Mouse (Mus musculus): ENCODE results near the gene Ift80.

GRCm38 (mm10) chr3:69047684-69048083 lies 43.3 kb upstream of the Ift80 start:
- TF ChIP-seq TAL1 (IDR thresholded peaks at IDR 0.05; ENCODE audit: low read length): no peak
- no peak for TF ChIP-seq GATA1 (IDR thresholded peaks at IDR 0.05; ENCODE audit: low read length)

Data from erythroblast, embryonic 14.5 days (primary cell).